Mouse (Mus musculus) olfactory bulb, adult 2 months (tissue): Measurements from ENCODE around the gene Sh3kbp1.

Experiments used
- CTCF ChIP-seq: fragments of 200-500 bp; IDR thresholded peaks from 2 replicates; pipeline ENCODE4 v1.5.1; 2012; ENCODE audit warnings: low read depth, mild to moderate bottlenecking, low read length, moderate library complexity; ENCODE audit not compliant: insufficient read depth
- POLR2A ChIP-seq: fragments of 200-500 bp; IDR thresholded peaks from 2 replicates; pipeline ENCODE4 v1.6.1; 2012; ENCODE audit warnings: mild to moderate bottlenecking, low read depth, low read length, moderate library complexity; ENCODE audit not compliant: insufficient read depth

- TF ChIP-seq CTCF (no peak), POLR2A (no peak)
Measured at GRCm38 (mm10) chrX:159810469-159810868, 183.4 kb downstream of the Sh3kbp1 start.
